Mouse (Mus musculus) embryo, embryonic 10 days (tissue): ENCODE measurements around the gene Brinp3.
A peak's percentile ranks its signal among the peaks of the same experiment; 100 is the strongest.

Source experiments
- DNase-seq: peaks from one replicate; pipeline ENCODE4 v3.0.0-alpha.2; 2015; ENCODE audit warnings: low spot score

The Brinp3 gene

DNA sequence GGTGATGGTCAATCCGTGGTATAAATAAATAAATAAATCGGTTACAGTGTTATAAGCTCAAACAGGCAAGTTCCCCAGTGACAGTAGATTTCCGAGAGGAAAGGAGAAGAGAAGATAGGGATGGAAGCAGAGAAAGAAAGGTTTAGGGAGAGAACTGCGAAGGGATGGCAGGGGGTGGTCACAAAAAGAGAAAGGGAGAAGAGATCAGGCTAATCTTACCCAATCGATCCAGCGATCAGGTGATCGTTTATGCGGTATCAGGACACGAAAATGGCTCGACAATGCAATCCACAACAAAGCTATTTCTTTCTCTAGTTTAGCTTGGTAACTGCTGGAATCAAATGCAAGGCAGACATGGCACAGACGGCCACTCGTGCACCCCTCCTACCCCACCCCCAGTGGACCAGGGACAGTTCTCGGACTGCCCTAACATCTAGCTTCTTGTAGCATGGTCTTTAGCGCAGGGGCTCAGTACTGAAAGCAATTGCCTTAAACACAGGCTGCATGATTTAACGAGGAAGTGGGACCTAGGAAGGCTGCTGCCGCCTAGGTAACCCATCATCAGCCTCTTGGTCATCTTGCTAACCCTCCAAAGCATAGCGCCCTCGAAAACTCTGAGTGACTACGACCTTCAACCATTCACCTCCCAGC, at the start of gene Brinp3:
Brinp3 (plus strand) TSS at position 80 of the 651 bp plus-strand sequence.
- peak; percentile 8 for DNase-seq

- peak; percentile 13 for DNase-seq
Measured at GRCm38 (mm10) chr1:146494221-146494620, 339 bp upstream of the Brinp3 start.

- DNase-seq, result no peak
Measured at GRCm38 (mm10) chr1:146495386-146495785, 826 bp downstream of the Brinp3 start.

DNA sequence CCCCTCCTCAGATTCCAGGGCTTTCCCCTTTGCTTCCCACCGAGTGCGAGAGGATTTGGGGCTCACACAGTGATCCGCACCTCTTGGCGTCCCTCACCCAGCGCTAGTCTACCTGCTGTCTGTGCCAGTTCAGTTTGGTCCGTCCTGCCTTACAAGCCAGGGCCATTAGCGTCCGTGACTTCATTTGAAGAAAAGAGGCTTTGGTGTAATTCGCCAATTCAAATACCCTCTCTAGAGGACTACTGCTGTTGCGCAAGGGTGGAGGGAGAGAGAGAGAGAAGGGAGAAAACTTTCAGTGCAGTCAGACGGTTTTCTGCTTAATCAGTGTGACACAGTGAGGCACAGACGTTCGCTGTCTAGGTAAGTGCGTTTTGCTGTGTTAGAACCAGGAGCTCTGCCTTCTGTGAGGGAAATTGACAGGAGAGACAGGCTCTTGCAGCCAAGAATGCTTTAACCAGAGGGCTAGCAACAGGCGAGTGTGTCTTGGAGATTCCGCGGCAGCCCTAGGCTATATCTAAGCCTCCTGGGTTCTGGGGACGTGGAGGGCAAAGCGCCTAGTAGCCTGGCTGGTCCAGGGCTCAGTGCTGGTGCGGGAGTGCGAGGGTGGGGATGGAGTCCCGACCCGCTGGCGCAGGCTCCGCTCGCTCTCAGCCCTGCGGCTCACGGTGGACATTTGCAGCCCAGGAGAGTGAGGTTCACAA, 3.0 kb downstream of the Brinp3 start:
- DNase-seq, result peak; percentile 60

DNA sequence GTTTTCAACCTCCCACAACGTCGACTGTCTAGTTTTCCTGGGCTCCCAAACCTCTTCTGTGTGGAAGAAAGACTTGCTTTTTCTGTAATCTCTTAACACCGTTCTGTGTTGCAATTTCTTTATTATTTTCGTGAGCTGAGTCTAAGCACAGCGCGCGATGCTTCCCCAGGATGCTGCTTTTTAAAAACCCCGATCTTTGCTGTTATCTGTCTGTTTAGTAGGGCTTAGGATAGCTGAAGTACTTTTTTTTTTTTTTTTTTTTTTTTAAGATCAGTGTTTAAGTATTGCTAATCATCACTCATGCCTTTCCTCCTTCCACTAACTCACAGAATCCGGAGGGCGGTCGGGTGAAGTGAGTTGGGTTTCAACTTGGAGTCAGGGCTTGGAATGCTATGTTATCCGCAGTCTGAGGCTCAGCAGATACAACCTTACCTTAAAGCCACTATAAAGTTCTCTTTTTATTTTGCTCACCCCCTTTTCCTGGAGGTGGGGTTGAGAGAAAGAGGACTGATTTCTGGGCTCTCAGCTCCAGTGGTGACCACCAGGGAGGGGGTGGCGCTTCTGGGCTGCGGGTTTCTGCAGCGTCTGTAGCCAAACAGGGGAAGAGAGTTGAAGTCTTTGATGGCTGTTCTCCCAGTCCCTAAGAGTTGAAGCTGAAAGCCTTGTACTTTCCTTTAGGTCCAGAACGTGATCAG, 3.7 kb downstream of the Brinp3 start:
- DNase-seq, result peak; percentile 34

DNA sequence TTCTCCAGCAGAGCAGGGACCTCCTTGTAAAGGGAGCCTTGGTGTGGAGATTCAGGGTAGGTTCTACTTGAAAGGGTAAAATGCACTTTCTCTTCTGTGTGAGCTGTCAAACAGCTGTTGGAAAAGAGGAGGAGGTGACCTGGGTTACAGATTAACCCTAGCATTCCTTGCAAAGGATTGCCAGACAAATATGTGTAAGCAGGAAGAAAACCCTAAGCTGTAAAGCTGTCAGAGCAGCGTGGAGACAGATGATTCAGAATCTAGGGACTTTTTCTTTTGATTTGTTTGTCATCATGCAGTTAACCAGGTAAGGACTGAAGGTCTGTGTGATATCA, 4.2 kb downstream of the Brinp3 start:
- peak; percentile 7 for DNase-seq

DNA sequence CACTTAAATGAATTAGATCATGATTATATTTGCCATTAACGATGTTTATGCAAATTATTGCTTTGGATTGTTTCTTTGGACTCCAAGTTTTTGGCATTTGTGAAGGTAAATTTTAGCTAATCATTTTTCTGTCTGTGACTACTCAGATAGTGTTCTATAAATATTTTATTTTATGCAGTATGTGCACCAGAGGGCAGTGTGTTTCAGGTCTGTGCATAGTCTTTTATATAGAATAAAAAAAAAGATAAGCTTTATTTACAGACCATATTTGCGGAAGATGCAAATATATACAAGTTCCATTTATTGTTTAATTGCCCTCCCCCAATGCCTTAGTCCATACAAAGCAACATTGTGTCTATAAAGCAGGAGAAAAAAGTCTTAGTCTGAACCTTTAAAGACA, 20.8 kb downstream of the Brinp3 start:
- DNase-seq, result no peak

DNA sequence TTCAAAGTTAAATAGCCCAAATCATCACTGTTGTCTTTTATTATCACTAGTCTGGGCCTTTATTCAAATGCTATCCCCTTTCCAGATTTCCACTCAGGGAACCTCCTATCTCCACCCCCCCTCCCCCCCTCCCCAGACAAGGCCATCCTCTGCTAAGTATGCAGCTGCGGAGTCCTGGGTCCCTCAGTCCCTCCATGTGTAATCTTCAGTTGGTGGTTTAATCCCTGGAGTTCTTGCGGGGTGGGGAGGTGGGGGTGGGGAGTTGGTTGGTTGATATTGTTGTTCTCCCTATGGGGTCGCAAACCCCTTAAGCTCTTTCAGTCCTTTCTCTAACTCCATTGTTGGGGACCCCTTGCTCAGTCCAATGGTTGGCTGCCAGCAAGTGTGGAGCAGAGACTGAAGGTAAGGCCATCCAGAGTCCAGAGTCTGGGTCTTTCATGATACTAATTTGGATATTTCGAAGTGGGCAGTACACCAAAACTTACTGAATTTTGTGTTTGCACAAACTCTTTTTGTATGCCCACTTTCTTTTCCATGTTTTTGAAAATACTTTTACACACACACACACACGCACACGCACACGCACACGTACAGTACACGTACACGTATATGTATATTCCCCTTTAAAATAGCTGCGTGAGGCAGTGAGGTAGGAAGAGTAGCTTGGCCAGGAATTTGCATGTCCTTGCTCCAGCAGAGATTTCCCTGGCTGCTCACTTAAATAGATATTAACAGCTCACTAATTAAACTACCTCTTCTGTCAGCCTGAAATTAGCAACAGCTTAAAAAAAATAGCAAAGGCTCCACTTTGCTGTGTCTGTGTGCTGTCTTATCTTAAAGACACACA, 29.4 kb downstream of the Brinp3 start:
- no peak for DNase-seq

- no peak for DNase-seq
Measured at GRCm38 (mm10) chr1:146528572-146528971, 34.0 kb downstream of the Brinp3 start.

GRCm38 (mm10) chr1:146546847-146547428, 52.4 kb downstream of the Brinp3 start:
- no peak for DNase-seq

DNA sequence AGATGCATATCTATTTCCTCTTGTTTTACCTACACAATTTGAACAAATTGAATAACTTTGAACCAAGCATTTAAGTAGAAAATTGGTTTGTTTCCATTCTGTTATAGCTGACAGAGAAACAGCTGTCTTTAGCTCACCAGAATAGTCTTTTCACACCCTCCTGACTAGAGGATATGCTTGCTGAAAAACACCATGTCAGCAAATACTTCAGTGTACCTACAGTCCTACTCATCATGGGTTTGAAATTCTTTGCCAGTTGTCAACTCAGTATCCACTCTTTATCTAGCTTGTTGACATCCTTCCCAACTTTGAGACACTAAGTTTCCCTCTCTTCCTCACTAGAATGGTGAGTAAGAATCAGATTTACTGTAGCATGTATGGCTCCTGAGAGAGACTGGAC, 62.4 kb downstream of the Brinp3 start:
- DNase-seq, result no peak

GRCm38 (mm10) chr1:146562144-146562543, 67.6 kb downstream of the Brinp3 start:
- DNase-seq, result no peak

DNA sequence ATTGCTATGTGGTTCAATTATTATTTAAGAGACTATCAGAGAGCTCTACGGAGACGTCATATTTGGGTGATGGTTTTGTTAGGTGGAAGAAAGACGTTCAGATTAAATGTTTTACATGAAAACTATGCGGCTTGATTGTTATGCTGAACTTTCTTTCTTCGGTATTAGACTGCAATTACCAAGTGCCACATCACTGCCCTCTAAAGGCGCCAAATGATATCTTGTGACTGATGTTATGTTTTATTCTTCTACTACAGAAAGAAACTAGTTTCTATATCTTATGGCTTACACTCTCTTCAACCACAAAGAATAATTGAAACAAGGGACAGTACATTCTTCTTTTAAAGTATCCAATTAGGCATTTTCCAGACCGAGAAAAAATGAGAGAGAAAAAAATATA, 89.6 kb downstream of the Brinp3 start:
- no peak for DNase-seq

DNA sequence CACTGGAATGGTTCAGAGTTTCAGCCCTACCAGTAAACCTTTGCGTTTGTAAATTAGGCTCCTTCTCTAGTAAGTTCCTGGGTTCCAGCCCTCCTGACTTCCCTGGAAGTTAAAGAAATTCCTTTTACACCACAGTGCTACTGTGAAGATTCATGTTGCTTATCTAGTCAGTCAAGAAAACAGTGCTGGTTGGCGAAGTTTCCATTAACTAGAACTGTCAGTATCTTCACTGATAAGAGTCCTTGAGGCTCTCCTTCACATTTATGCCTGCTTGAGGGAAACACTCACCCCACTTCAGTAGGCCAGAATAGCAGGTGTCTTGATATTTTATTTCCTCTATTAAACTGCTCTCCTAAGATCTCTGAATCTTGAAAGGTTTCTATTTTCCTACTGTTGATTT, 138.3 kb downstream of the Brinp3 start:
- no peak for DNase-seq

DNA sequence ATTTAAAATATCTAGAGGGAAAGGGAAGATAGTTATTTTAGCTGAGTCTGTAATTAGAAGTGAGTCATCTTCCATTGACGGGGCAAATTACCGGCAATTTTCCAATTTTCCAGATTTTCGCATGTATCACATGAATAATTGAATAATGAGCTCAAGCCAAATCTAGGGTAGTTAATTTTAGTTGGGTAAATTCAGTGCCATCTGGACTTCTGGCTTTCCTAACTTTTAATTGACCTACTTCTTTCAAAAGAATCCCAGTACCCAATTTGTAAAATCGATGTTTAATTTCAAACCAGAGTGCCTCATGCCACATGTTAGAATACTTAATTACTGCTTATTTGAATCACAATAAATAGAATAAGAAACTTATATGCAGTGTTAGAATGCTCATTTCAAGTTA, 162.7 kb downstream of the Brinp3 start:
- DNase-seq, result no peak

- no peak for DNase-seq
Measured at GRCm38 (mm10) chr1:146700724-146701123, 206.2 kb downstream of the Brinp3 start.

DNA sequence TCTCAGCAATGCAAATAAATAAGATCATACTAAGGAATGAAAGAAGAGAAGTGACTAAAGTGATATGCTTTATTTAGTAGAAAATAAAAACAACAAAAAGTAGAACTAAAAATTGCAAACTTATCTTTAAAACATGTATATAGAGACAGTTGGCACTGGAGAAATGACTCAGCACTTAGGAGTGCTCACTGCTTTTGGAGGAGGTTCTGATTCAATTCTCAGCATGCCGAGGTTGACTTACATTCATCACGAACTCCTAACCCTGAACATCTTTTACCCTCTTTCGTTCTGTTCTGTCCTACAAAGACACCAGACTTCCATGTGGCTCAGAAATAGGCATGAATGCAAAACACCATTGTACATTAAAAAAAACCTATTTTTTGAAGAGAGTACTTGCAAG, 225.0 kb downstream of the Brinp3 start:
- DNase-seq, result no peak

DNA sequence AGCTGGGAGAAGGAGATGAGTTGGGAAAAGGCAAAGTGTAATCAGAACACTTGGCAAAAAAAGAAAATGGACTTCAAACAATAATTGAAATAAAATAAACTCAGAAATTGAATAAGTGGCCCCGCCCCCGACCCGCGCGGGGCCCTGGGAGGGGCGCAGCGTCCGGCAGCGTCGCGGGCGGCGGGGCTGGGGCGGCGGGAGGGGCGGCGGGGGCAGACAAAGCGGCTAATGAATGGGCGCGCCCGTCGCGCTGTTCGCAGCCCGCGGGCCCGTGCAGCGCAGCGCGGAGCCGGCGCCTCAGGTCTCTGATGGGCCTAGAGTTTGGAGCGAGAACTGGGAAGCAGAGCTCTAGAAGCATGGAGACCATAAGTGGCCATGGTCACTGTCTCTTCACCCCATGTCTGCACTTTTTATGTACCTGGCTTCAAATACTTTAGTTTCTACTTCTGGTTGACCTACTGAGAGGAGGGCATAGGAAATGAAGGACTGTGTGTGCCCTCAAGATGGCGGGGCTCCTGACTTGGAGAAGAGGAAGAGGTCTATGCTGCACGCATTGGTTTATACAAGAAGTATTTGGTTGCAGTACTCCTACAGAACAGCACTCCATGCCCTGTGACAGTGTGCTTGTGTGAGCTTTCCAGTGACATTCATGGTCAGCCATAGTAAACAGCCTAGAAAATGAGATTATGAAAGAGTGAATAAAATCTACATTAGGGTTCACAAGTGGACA, 230.4 kb downstream of the Brinp3 start:
- peak; percentile 7 for DNase-seq

- DNase-seq, result no peak
Measured at GRCm38 (mm10) chr1:146751066-146751465, 256.5 kb downstream of the Brinp3 start.

GRCm38 (mm10) chr1:146783259-146783658, 288.7 kb downstream of the Brinp3 start:
- DNase-seq, result no peak

GRCm38 (mm10) chr1:146787236-146787635, 292.7 kb downstream of the Brinp3 start:
- no peak for DNase-seq
